Mouse (Mus musculus) heart, postnatal 0 days (tissue): Measurements from ENCODE around the gene Susd4. TPM values are rescaled to one million over a fixed set of nuclear protein-coding genes. Genes with fewer than 3 reads are reported as not detected.

Experiments used
- ATAC-seq: fragments of 200-750 bp; cut with Nextera tagmentation; 2 replicates; pipeline ENCODE4 v1.8.0; 2017; ENCODE audit warnings: low read depth, moderate number of reproducible peaks, moderate library complexity; ENCODE audit not compliant: insufficient read depth
- DNase-seq: peaks from one replicate; pipeline ENCODE4 v3.0.0-alpha.2; 2016; ENCODE audit warnings: low spot score
- H3K27ac ChIP-seq: fragments of 300-500 bp; sonication (generic); 2 replicates; pipeline ENCODE4 v1.5.1; 2014; ENCODE audit warnings: low read depth, mild to moderate bottlenecking
- H3K27me3 ChIP-seq: fragments of 300-500 bp; sonication (generic); 2 replicates; pipeline ENCODE4 v1.6.1; 2014; ENCODE audit warnings: low read length, mixed read lengths; ENCODE audit not compliant: control insufficient read depth, insufficient read depth
- H3K36me3 ChIP-seq: fragments of 300-500 bp; sonication (generic); replicated peaks from 2 replicates; pipeline ENCODE4 v1.6.1; 2014; ENCODE audit warnings: low read length, mixed read lengths; ENCODE audit not compliant: control insufficient read depth, insufficient read depth
- H3K4me1 ChIP-seq: fragments of 300-500 bp; sonication (generic); 2 replicates; pipeline ENCODE4 v1.6.1; 2014; ENCODE audit warnings: antibody characterized with exemption; ENCODE audit not compliant: control insufficient read depth, insufficient read depth
- H3K4me2 ChIP-seq: fragments of 300-500 bp; sonication (generic); 2 replicates; pipeline ENCODE4 v1.6.1; 2014; ENCODE audit warnings: low read depth, mild to moderate bottlenecking, low read length, moderate library complexity
- H3K4me3 ChIP-seq: fragments of 300-500 bp; sonication (generic); 2 replicates; pipeline ENCODE4 v1.5.1; 2014; ENCODE audit warnings: low read depth, low read length
- H3K9ac ChIP-seq: fragments of 300-500 bp; sonication (generic); replicated peaks from 2 replicates; pipeline ENCODE4 v1.6.1; 2014; ENCODE audit warnings: low read depth, low read length, mixed read lengths
- H3K9me3 ChIP-seq: fragments of 300-500 bp; sonication (generic); replicated peaks from 2 replicates; pipeline ENCODE4 v1.6.1; 2016; ENCODE audit warnings: low read length; ENCODE audit not compliant: control insufficient read depth
- CTCF ChIP-seq: IDR thresholded peaks from 2 replicates; pipeline ENCODE4 v1.5.1; 2016; ENCODE audit warnings: antibody characterized with exemption, control low read depth, low read depth
- EP300 ChIP-seq: IDR thresholded peaks from 2 replicates; pipeline ENCODE4 v1.6.1; 2016; ENCODE audit warnings: antibody characterized with exemption, low read depth
- WGBS: fragments of 180-500 bp; shearing (Covaris S2); extraction: QIAGEN DNeasy Blood & Tissue Kit; methylation state at CpG from one replicate; pipeline ENCODE4 v1.1.7; 2014; 5-methylcytosine and 5-hydroxymethylcytosine counted together
- polyA plus RNA-seq: library from polyadenylated mRNA; unstranded; fragments of >200 nt; fragmentation: Nextera tagmentation; extraction: Ambion mirVana; gene quantifications from 2 replicates; pipeline ENCODE4 v1.2.1, GENCODE M21; 2015
- total RNA-seq: library from RNA; depleted of rRNA; stranded (reverse); fragments of >200 nt; gene quantifications from 2 replicates; pipeline ENCODE4 v1.2.3, GENCODE M21; 2014; ENCODE audit warnings: low replicate concordance

Susd4 gene
- total and polyA plus RNA-seq, 2 experiments from 2014 or later, result 1.8 to 6.4 TPM

DNA sequence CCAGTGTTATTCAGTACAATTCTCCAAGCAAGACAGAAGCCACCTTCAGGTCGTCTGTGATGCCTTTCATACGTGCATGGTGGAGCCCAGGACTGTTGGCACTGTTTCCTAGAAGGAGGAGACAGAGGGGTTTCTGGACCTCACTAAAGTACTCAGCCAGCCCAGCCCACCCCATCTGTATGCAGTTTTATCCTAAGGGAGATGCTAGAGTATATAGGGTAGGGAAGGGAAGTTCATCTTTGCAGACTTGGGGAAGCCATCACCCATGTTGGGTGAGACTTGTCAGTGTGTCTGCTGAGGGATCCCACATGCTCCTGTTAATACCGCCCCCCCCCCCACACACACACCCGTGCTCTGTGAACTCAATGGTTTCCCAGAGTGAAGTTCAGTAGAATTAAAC lies 27.8 kb upstream of the Susd4 start:
- no peak for TF ChIP-seq EP300
- TF ChIP-seq CTCF, result no peak
- Histone ChIP-seq H3K9me3 (no peaks in the 10 kb centered on the region), H3K4me2 (no peak overlapping the region), H3K4me3 (no peak overlapping the region), H3K4me1 (no peaks in the 10 kb centered on the region), H3K9ac (no peak overlapping the region), H3K27ac (no peak overlapping the region), H3K36me3 (no peaks in the 10 kb centered on the region), H3K27me3 (no peaks in the 10 kb centered on the region)
- WGBS, result 53% methylated on average over 4 of the region's 4 CpGs
- no peak for DNase-seq
- no peak for ATAC-seq

DNA sequence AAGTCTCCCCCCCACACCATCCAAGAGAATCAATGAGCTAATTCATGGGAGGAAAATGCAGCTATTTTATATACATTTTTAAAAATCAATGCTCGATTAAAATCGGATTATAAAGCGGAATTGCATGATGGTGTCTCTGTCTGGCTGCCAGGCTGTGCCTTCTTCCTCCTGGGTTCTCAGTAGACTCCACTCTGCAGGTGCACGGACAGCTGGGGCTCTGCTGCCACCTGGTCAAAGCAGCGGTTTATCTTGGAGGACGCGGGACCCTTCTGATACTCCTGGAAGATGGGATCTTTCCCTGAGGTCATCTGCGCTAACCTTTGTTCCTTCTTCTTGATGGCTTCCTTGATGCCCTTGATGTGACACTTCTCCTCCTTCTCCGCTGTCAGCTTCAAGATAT lies 16.6 kb upstream of the Susd4 start:
- Histone ChIP-seq H3K27ac (no peak overlapping the region), H3K4me1 (no peaks in the 10 kb centered on the region), H3K4me3 (no peak overlapping the region), H3K36me3 (no peaks in the 10 kb centered on the region), H3K9me3 (no peaks in the 10 kb centered on the region), H3K27me3 (peaks cover 9% of the 10 kb centered on the region; the same call in 1 of the 2 replicates), H3K4me2 (no peak overlapping the region), H3K9ac (no peak overlapping the region)
- ATAC-seq, result no peak
- TF ChIP-seq EP300 (no peak), CTCF (no peak)
- 91% methylated on average over 9 of the region's 9 CpGs for WGBS
- no peak for DNase-seq

DNA sequence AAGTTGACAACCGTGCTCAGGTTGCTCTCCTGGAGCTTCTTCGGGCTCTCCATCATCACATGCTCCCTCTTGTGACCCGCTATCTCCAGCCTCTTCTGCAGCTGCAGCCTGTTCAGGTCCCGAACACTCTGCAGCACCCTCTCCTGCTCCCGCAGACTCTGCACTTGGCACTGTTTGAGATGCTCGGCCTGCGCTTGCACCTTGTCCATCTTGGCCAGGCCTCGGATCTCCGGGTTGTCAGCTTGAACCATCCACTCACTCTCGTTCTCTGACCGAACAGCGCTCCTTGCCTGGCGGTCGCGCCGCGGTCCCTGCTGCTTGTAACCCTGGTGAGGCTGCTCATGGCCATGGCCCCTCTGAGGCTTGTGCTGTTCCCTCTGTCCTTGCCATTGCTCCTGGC lies 15.8 kb upstream of the Susd4 start:
- DNase-seq, result no peak
- TF ChIP-seq CTCF, result no peak
- no peak for TF ChIP-seq EP300
- Histone ChIP-seq H3K9me3 (no peaks in the 10 kb centered on the region), H3K4me3 (no peak overlapping the region), H3K27ac (no peak overlapping the region), H3K36me3 (no peaks in the 10 kb centered on the region), H3K9ac (no peak overlapping the region), H3K27me3 (peaks cover 9% of the 10 kb centered on the region; the same call in 1 of the 2 replicates), H3K4me2 (no peak overlapping the region), H3K4me1 (no peaks in the 10 kb centered on the region)
- WGBS, result 70% methylated on average over 17 of the region's 17 CpGs
- no peak for ATAC-seq

DNA sequence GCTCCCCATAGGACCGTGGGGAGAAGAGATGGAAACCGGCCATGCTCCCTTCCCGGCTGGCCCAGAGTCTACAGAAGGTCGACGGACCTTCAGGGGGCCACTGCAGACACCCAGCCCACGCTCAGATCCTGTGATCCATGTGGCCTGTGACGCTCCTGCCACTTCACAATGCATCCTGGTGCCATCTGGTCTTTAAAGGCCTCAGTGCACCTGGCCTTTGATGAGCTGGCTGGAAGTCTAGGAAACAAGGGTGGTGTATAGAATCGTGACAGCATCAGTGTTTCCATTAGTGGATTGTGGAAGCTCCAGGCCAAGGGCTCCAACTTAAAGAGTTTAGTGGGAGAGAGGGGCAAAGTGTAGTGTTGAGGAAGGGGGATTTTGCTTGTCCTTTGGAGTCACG lies 14.6 kb upstream of the Susd4 start, which contains the start of gene Ccdc185:
Gene Ccdc185, minus strand, starts transcription at position 101 of the 400 bp plus-strand sequence.
- Histone ChIP-seq H3K9me3 (no peaks in the 10 kb centered on the region), H3K4me2 (no peak within 1 kb of the TSS), H3K27ac (no peak within 1 kb of the TSS), H3K4me3 (no peak within 1 kb of the TSS), H3K9ac (no peak within 1 kb of the TSS), H3K36me3 (no peaks in the 10 kb centered on the region), H3K4me1 (no peaks in the 10 kb centered on the region), H3K27me3 (peaks cover 9% of the 10 kb centered on the region; the same call in 1 of the 2 replicates)
- no peak for ATAC-seq
- TF ChIP-seq EP300, result no peak
- TF ChIP-seq CTCF, result no peak
- no peak for DNase-seq
- 86% methylated on average over 9 of the region's 9 CpGs for WGBS

DNA sequence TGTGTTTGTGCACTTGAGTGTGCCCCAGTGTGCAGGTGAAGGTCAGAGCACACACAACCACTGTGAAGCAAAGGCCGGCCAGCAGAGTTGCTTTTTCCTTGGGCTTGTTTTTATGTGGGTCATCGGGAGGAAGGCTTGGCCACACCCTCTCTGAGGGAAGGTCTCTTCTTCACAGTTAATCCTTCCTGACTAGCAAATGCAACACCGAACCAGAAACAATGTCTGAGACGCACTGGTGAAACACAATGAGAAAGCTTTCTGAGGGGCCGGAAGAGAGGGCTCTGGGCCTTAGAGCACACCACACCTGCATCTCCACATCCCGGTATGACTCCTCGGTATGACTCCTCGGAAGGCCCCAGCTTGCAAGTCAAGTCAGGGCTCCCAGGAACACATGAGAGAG lies 12.4 kb upstream of the Susd4 start:
- H3K9ac ChIP-seq, result no peak overlapping the region
- no peaks in the 10 kb centered on the region for H3K36me3 ChIP-seq
- 72% methylated on average over 8 of the region's 8 CpGs for WGBS
- H3K27ac ChIP-seq, result no peak overlapping the region
- H3K4me3 ChIP-seq, result no peak overlapping the region
- H3K4me1 ChIP-seq, result no peaks in the 10 kb centered on the region
- TF ChIP-seq CTCF, result no peak
- TF ChIP-seq EP300, result no peak
- DNase-seq (no peak), ATAC-seq (no peak)
- H3K4me2 ChIP-seq, result no peak overlapping the region
- H3K9me3 ChIP-seq, result no peaks in the 10 kb centered on the region
- peaks cover 7% of the 10 kb centered on the region; the same call in 1 of the 2 replicates for H3K27me3 ChIP-seq

DNA sequence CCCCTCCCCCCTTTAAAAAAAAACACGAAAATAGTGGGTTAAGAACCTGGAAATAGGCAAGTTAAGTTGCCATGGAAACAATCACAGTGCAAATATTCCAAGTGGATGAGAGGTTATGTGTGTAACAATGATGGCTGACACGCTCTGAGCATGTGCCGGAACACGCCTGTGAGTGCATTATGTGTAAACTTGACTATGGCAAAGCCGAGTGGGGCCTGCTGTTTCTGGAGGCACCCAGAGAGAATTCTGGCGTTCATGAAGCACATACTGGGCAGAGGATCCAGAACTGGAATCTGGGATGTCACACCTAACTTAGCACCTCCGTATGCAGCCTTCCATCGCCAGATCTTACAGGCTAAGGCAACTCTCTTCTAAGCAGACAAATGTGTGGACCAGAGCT lies 10.0 kb upstream of the Susd4 start:
- TF ChIP-seq EP300, result no peak

More for the DNA sequence above, 10.0 kb upstream of the Susd4 start:
- no peaks in the 10 kb centered on the region for H3K36me3 ChIP-seq
- H3K27ac ChIP-seq, result no peak overlapping the region
- H3K4me1 ChIP-seq, result no peaks in the 10 kb centered on the region
- no peak overlapping the region for H3K4me2 ChIP-seq
- WGBS, result 75% methylated on average over 8 of the region's 8 CpGs
- DNase-seq (no peak), ATAC-seq (no peak)
- H3K9ac ChIP-seq, result no peak overlapping the region
- no peaks in the 10 kb centered on the region for H3K9me3 ChIP-seq
- no peak overlapping the region for H3K4me3 ChIP-seq
- 0 out of 2 replicates have a peak, but pooled peaks cover 3% of the 10 kb centered on the region for H3K27me3 ChIP-seq
